Mouse (Mus musculus) embryonic stem cell, embryonic (primary cell): Measurements from ENCODE around the gene Palmd.

ENCODE experiments used
- CTCF ChIA-PET, 4 experiments: fragments of 300-600 bp in 2 of 4; fragments of 350-600 bp in 2 of 4; sonication (Branson Sonifier 250); formaldehyde crosslinking; loops; one replicate each; lab custom pipeline; 2022; ENCODE audit warnings: inconsistent platforms in 2 of 4; lab: Charles Lee
- POLR2A ChIA-PET, 4 experiments: fragments of 300-600 bp in 2 of 4; fragments of 350-600 bp in 2 of 4; sonication (Branson Sonifier 250); formaldehyde crosslinking; loops; one replicate each; lab custom pipeline; 2022; ENCODE audit warnings: antibody characterized with exemption in 4 of 4, inconsistent platforms in 1 of 4; lab: Charles Lee

Gene Palmd

DNA sequence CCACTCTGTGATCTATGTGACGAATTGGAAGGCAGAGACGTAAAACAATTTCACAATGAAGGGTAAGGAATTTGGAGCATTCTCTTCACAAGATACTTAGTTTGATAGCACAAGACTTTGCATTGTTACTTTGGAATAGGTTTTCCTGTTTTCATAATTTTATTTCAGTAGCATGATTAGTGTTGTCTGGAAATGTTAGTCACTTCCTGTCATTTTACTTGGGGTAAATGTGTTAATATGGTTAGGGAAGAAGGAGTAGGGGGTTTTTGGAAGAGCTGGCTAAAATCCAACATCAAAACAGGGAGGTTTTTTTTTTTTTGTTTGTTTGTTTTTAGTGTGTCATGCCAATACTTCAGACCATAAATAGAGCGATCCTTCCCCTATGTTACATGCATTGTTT, 47.3 kb downstream of the Palmd start:
- ChIA-PET CTCF (no interaction called here), POLR2A (no interaction called here)

DNA sequence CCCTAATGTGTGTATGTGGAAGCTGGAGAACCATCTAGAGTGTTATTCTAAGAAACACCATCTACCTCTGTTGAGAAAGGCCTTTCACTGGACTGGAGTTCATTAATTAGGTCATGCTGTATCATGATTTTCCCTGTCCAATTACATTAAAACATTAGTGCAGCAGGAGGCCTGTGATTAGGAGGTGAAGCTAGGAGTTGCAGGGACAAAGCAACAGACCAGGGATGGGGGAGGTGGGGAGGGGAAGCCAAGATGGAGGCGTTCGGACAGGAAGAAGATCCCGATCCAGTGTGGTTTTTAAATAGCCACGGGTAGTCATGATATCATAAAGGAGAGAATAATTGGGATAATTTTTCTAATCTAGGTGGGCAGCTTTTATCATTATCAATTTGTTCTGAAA, 51.8 kb downstream of the Palmd start:
- ChIA-PET POLR2A (no interaction called here), CTCF (no interaction called here)

DNA sequence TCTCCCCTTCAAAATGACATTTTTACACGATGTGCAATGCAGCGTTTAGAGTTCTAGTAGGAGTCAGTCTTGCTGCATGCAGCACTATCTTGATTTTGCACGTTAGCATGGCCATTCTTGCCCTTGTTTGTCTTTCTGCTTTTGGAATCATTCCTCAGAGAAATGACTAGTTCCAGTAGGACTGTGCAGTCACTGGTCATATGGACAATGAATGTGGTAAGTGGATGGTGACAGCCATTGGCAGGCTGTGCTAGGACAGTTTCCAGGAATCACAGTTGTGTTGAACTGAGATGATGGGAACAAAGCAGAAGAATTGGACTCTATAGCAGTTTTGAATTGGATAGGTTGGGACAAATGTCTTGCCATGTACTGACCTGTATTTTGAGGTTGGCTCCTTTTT, 53.9 kb downstream of the Palmd start:
- CTCF ChIA-PET, result no interaction called here
- POLR2A ChIA-PET, result no interaction called here

DNA sequence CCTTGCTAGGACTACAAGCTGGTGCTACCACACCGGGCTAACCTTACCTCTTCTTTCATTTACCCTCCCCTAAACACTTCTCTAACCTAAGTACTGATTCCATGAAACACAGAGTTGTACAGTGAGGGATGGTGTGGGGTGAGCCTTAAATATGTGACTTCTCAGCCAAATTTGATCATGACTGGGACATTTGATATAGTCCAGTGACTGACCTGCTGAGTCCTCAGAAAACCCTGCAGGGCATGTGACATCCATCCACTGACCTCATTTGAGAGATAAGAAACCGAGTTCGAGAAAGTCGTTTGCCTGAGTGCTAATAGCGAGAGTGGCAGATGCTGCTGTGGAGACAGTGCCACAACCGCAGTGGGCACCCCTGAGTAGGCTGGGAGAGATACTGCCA, 54.4 kb downstream of the Palmd start:
- POLR2A ChIA-PET, result no interaction called here
- CTCF ChIA-PET, result no interaction called here

DNA sequence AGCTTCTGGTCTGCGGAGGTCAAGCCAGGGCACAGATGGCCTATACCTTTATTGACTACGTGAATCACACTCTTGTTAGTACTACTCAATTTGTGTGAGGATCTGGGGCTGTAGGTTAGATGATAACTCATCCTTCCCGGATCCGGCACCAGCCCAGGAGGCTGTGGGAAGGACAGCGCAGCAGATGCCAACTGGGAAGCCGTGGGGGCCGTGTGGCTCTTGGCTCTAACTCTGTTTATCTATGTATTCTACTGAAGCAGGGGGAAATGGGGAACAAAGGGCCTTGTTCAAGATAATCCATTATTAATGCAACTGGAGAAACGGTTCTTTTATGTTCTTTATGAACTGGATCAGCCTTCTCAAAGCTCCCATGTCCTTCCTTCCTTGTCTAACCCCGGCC, 62.2 kb downstream of the Palmd start:
- CTCF ChIA-PET, result no interaction called here

DNA sequence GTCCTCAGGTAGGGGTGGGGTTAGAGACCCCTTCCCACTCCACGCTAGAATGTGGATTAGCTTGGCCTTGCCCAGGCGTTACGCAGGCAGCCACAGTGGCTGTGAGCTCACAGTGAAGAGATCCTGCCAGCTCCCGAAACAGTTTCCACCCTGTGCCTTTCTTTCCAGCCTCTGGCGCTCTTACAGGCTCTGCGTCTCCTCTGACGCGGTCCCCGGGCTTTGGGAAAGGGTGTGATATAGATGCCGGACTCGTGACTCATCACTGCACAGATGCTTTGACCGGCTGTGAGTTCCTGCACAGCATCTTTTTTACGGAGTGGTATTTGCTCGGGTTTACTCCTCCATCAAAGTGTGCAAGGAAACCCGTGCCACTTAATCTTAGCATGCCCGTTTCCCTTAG, 62.9 kb downstream of the Palmd start:
- POLR2A ChIA-PET, result interaction anchor here in 1 of 4 experiments (1.1 kb wide), 1 partner anchor 70 kb away, joined by 4 read pairs; no protein-coding TSS in a partner anchor
- CTCF ChIA-PET, result interaction anchor here in 1 of 4 experiments (0.7 kb wide), 1 partner anchor 79 kb away, joined by 4 read pairs; no protein-coding TSS in a partner anchor

More for the DNA sequence above, 62.2 kb downstream of the Palmd start:
- POLR2A ChIA-PET, result interaction anchor here in 1 of 4 experiments (1.1 kb wide), 1 partner anchor 71 kb away, joined by 4 read pairs; no protein-coding TSS in a partner anchor

DNA sequence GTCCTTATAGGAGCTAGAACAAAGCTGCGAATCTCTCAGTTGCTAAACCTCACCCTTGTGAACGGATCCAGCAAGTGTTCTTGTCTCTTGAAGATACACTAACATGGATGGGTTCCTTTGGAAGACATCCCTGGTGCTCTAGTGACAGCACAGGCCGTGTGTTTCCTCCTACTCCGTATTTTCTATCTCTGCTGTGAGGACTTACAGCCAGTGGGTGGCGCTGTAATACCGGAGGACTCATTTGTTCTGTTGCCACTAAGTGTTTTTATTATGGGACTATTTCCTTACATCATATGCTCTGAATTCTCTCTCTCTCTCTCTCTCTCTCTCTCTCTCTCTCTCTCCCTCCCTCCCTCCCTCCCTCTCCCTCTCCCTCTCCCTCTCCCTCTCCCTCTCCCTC, 64.6 kb downstream of the Palmd start:
- CTCF ChIA-PET, result no interaction called here
- POLR2A ChIA-PET, result no interaction called here

DNA sequence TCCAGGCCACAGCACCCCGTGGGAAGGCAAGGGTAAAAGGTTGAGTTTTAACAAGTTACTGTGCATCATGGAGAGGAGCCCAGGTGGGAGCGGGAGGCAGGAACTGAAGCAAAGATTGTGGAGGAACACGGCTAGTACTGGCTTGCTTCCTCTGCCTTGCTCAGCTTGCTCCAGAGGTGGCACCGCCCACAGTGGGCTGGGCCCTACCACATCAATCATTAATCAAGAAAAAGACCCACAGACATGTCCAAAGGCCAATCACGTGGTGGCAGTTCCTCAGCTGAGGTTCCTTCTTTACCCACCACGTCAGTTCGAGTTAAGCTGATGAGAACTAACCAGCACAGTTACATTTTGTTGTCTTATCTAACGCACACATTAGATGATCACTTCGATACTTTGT, 75.9 kb downstream of the Palmd start:
- ChIA-PET CTCF (no interaction called here), POLR2A (interaction anchor here in 1 of 4 experiments (0.7 to 0.8 kb wide), 2 partner anchors 33 to 557 kb away, joined by 3 read pairs; partner anchors contain the start of gene Frrs1)

DNA sequence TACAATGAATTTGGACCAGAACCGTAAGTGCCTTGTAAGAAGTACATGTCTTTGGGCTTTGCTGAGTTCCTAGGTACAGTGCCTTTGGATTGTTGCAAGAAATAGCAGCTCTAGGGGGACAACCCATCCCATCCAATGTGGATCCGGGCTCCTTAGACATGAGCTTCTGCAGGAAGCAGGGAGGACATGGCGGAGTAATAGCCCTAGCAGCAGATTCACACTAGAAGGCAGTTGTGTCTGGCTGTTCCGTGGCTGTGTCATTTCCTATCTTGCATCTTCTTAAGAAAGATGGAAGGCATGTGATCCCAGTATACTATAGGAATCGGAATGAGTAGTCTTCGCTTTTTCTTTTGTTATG, 76.6 kb downstream of the Palmd start:
- CTCF ChIA-PET, result no interaction called here
- POLR2A ChIA-PET, result interaction anchor here in 2 of 4 experiments (0.6 to 0.8 kb wide), 2 partner anchors 32 to 166 kb away, joined by 3 read pairs; partner anchors contain the start of gene Frrs1 (in 1 of the 2)

DNA sequence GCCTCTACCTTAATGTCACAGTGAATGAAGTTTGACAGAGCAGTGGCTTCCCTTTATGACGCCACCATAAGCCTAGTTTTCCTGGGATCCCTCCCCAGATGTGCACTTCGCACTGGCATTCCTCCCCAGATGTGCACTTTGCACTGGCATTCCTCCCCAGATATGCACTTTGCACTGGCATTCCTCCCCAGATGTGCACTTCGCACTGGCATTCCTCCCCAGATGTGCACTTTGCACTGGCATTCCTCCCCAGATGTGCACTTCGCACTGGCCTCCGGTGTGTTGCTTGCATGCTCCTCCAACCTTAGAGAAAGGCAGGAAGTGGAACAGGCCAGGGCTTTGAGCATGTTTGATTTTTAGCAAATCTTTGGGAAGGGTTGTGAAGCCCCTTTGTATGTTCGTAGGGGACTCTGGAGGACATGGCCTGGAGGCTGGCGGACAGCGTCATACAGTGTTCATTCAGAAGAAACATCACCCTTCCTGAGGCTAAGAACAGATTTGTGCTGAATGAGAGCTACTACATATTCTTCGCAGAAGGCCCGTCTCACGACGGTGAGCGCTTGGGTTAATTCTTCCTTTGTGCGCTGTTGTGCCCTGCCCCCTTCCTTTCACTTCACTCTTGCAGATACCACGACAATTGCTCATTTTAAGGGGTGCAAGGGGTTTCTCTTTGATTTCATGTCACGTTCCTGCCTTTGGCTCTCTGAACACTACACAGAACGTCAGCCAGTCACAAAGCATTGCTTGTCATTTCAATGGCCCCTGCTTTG, 77.2 kb downstream of the Palmd start:
- ChIA-PET POLR2A (no interaction called here), CTCF (no interaction called here)

DNA sequence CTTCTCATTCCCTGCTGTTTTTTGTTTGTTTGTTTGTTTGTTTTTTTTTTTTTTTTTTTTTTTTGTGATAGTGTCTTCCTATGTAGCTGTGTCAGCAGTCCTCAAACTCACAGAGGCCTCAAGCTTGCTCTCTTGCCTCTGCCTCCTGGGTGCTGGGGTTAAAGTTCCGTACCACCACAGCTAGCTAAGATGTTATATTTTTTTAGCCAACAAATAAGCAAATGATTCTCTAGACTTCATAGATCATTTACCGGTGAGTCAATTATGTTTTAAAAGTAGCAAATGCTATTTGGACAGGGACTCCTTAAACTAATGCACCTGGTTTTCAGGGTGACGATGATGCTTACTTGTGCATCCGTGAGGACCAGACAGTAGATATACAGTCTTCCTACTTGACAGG, 78.2 kb downstream of the Palmd start:
- POLR2A ChIA-PET, result interaction anchor here in 1 of 4 experiments (0.6 kb wide), 1 partner anchor 810 kb away, joined by 3 read pairs; no protein-coding TSS in a partner anchor
- CTCF ChIA-PET, result no interaction called here

DNA sequence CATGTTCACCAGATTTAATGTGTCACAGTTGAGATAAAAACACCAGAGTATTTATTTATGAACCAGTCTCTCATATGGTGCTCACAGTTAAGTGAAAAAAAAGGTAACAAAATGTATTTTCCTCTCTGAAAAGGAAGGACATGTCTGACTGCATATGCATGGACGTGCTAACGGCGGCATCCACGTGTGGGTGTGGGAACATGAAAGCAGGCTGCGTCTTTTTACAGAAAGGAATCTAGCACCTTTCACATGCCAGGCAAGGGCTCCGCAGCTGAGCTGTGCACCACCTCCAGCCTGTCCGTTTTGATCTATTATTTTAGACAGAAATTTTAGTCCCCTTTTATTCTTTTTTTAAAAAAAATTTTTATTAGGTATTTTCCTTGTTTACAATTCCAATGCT, 79.4 kb downstream of the Palmd start:
- CTCF ChIA-PET, result no interaction called here
- POLR2A ChIA-PET, result interaction anchor here in 1 of 4 experiments (0.6 kb wide), 2 partner anchors 29 to 247 kb away, joined by 3 to 8 read pairs; no protein-coding TSS in a partner anchor

DNA sequence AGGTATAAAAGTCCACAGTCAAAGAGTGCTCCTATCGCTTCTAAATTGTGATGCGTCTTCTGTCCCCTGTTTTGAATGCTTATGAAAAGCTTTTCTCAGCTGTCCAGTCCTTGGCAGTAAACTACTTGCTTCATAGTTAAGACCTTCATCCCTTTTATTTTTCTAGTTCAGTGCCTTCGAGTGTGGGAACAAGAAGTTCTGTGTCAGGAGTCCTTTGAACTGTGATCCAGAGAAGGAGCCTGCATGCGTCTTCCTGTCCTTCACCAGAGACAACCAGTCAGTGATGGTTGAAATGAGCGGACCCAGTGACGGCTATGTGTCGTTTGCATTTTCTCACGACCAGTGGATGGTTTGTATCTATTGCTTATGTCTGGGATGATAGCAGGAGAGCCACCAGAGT, 83.8 kb downstream of the Palmd start:
- POLR2A ChIA-PET, result no interaction called here
- CTCF ChIA-PET, result no interaction called here

DNA sequence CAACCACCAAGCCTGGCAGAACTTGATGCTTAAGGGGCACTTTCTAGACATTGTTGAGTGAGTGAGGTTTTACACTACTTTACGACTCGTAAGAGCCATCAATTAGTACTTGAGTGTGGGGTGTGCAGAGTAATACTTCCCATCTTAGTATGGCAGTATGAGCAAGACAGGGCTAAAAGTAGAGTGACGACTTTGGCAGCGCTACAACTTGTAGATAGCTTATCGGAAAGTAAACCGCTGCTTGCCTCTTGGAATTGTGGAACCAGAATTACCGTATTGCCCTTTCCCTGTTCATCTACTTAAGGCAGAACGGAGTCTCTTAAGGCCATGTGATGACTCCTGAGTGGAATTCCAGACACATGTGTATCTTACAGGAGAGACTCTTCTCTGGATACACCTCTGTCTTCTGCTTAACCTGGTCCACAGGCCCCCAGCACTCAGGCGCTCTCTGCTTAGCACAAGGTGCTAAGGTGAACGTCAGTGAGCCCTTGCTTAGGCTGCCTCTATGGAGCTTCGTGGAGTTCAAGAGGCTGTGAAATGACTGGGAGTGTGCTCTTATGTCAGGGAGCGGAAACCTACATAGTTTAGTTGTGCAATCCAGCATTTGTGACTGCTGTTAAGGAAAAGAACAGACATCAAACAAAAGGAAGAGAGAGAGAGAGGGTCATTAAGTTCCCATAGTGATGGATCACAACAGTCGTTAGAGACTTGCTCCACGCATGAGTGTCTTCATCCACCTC, 86.4 kb downstream of the Palmd start:
- POLR2A ChIA-PET, result interaction anchor here in 1 of 4 experiments (1.0 kb wide), 1 partner anchor 12 kb away, joined by 4 read pairs; no protein-coding TSS in a partner anchor
- CTCF ChIA-PET, result interaction anchor here in 1 of 4 experiments (0.8 kb wide), 1 partner anchor 21 kb away, joined by 5 read pairs; no protein-coding TSS in a partner anchor

DNA sequence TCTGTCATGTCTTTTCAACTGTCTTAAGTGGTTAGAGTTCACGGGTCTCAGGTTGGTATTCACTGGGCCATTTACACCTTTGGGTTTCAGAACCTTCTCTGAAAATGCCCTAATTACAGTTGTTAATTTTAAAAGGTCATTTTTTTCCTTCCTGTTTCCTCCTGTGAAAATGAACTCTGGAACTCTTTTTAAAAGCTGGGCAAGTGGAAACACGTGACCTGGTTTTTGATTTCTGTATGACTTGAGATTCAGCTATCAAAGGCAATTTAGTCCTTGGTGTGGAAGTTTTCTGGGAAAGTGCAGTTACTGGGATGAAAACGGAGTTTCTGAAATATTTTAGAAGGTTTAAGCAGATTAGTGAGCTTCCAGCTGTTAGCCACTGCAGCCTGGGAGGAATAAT, 98.4 kb downstream of the Palmd start:
- POLR2A ChIA-PET, result interaction anchor here in 2 of 4 experiments (0.9 to 4.8 kb wide), 6 partner anchors 9 to 34 kb away, joined by 3 to 24 read pairs (median 4); partner anchors contain the start of gene Frrs1 (in 1 of the 2)

More for the DNA sequence above, 98.4 kb downstream of the Palmd start:
- CTCF ChIA-PET, result no interaction called here
